Mouse (Mus musculus) forebrain, embryonic 11.5 days (tissue): ENCODE data around the gene Wdr81. TPM values are rescaled to one million over a fixed set of nuclear protein-coding genes. Genes with fewer than 3 reads are reported as not detected.

Experiments used
- ATAC-seq: fragments of 200-750 bp; cut with Nextera tagmentation; replicated peaks from 2 replicates; pipeline ENCODE4 v1.8.0; 2017; ENCODE audit warnings: moderate TSS enrichment; ENCODE audit not compliant: low FRiP score
- DNase-seq: peaks from one replicate; pipeline ENCODE4 v3.0.0-alpha.2; 2017; ENCODE audit warnings: low spot score
- H3K27ac ChIP-seq: fragments of 300-500 bp; sonication (generic); 2 replicates; pipeline ENCODE4 v1.5.1; 2014; ENCODE audit warnings: low read depth, low read length
- H3K27me3 ChIP-seq: fragments of 300-500 bp; sonication (generic); 2 replicates; pipeline ENCODE4 v1.6.1; 2014; ENCODE audit warnings: mild to moderate bottlenecking, low read length, mixed read lengths; ENCODE audit not compliant: control insufficient read depth, insufficient read depth
- H3K36me3 ChIP-seq: fragments of 300-500 bp; sonication (generic); 2 replicates; pipeline ENCODE4 v1.6.1; 2014; ENCODE audit warnings: mild to moderate bottlenecking, low read length, moderate library complexity, mixed read lengths; ENCODE audit not compliant: control insufficient read depth, insufficient read depth
- H3K4me1 ChIP-seq: fragments of 300-500 bp; sonication (generic); replicated peaks from 2 replicates; pipeline ENCODE4 v1.6.1; 2014; ENCODE audit warnings: low read length, mixed read lengths; ENCODE audit not compliant: control insufficient read depth, insufficient read depth
- H3K4me2 ChIP-seq: fragments of 300-500 bp; sonication (generic); 2 replicates; pipeline ENCODE4 v1.6.1; 2014; ENCODE audit warnings: low read depth, mild to moderate bottlenecking, low read length, moderate library complexity, mixed read lengths; ENCODE audit not compliant: severe bottlenecking
- H3K4me3 ChIP-seq: fragments of 300-500 bp; sonication (generic); 2 replicates; pipeline ENCODE4 v1.5.1; 2014; ENCODE audit warnings: low read depth, low read length
- H3K9ac ChIP-seq: fragments of 300-500 bp; sonication (generic); 2 replicates; pipeline ENCODE4 v1.6.1; 2014; ENCODE audit warnings: low read length
- H3K9me3 ChIP-seq: fragments of 300-500 bp; sonication (generic); 2 replicates; pipeline ENCODE4 v1.6.1; 2016; ENCODE audit warnings: low read length, mixed read lengths; ENCODE audit not compliant: control insufficient read depth
- WGBS: fragments of 180-500 bp; shearing (Covaris S2); extraction: QIAGEN DNeasy Blood & Tissue Kit; methylation state at CpG from one replicate; pipeline ENCODE4 v1.1.7; 2014; 5-methylcytosine and 5-hydroxymethylcytosine counted together
- polyA plus RNA-seq: library from polyadenylated mRNA; unstranded; fragments of >200 nt; fragmentation: Nextera tagmentation; extraction: Ambion mirVana; gene quantifications from 2 replicates; pipeline ENCODE4 v1.2.1, GENCODE M21; 2014

Gene Wdr81
- polyA plus RNA-seq, 1 experiment from 2014 or later = 6.5 TPM

- 87% methylated on average over 4 of the region's 4 CpGs for WGBS
- no peak for ATAC-seq
- no peak for DNase-seq
- H3K27ac ChIP-seq = no peak overlapping the region
- no peak overlapping the region for H3K9ac ChIP-seq
- H3K36me3 ChIP-seq = no peaks in the 10 kb centered on the region
- no peaks in the 10 kb centered on the region for H3K27me3 ChIP-seq
- no peaks in the 10 kb centered on the region for H3K9me3 ChIP-seq
- no peak overlapping the region for H3K4me2 ChIP-seq
- H3K4me1 ChIP-seq = peaks cover 17% of the 10 kb centered on the region
- H3K4me3 ChIP-seq = no peak overlapping the region
These were observed 9.1 kb upstream of the Wdr81 start for GRCm38 (mm10) chr11:75463624-75464023.

GRCm38 (mm10) chr11:75462865-75463336, 8.4 kb upstream of the Wdr81 start:
- no peaks in the 10 kb centered on the region for H3K36me3 ChIP-seq
- no peaks in the 10 kb centered on the region for H3K9me3 ChIP-seq
- DNase-seq (peak; percentile 88), ATAC-seq (no peak)
- H3K9ac ChIP-seq = peak overlapping the region; percentile 51; the same call in 1 of the 2 replicates
- H3K27me3 ChIP-seq = no peaks in the 10 kb centered on the region
- peak overlapping the region; percentile 91; the same call in 1 of the 2 replicates for H3K4me2 ChIP-seq
- H3K4me1 ChIP-seq = peaks cover 16% of the 10 kb centered on the region
- no peak overlapping the region for H3K27ac ChIP-seq
- peak overlapping the region; percentile 60 for H3K4me3 ChIP-seq
- WGBS = 5% methylated on average over 9 of the region's 9 CpGs

GRCm38 (mm10) chr11:75462253-75462783, 7.8 kb upstream of the Wdr81 start:
- DNase-seq (peak; percentile 75), ATAC-seq (no peak)
- WGBS = 5% methylated on average over 15 of the region's 16 CpGs
- Histone ChIP-seq H3K9ac (peak overlapping the region; percentile 51), H3K4me2 (peak overlapping the region; percentile 91), H3K36me3 (no peaks in the 10 kb centered on the region), H3K9me3 (no peaks in the 10 kb centered on the region), H3K4me3 (peak overlapping the region; percentile 60), H3K27me3 (no peaks in the 10 kb centered on the region), H3K27ac (0 out of 2 replicates have a peak overlapping the region, but pooled peaks have one; percentile 18), H3K4me1 (peaks cover 16% of the 10 kb centered on the region)

GRCm38 (mm10) chr11:75461743-75462252, 7.3 kb upstream of the Wdr81 start:
- Histone ChIP-seq H3K4me3 (peak overlapping the region; percentile 60), H3K4me1 (peaks cover 16% of the 10 kb centered on the region), H3K9me3 (no peaks in the 10 kb centered on the region), H3K27ac (no peak overlapping the region), H3K4me2 (peak overlapping the region; percentile 91), H3K9ac (peak overlapping the region; percentile 51), H3K36me3 (no peaks in the 10 kb centered on the region), H3K27me3 (no peaks in the 10 kb centered on the region)
- DNase-seq (peak; percentile 73), ATAC-seq (peak; percentile 13)
- under 1% methylated on average over 27 of the region's 30 CpGs for WGBS

GRCm38 (mm10) chr11:75460844-75461742, 6.6 kb upstream of the Wdr81 start, which contains the start of gene Tlcd2:
TSS of gene Tlcd2 (plus strand) at chr11:75461715.
- Histone ChIP-seq H3K36me3 (no peaks in the 10 kb centered on the region), H3K27ac (peak within 1 kb of the TSS; percentile 89), H3K9me3 (no peaks in the 10 kb centered on the region), H3K9ac (peak within 1 kb of the TSS; percentile 56), H3K27me3 (no peaks in the 10 kb centered on the region), H3K4me1 (peaks cover 16% of the 10 kb centered on the region), H3K4me3 (peak within 1 kb of the TSS; percentile 60), H3K4me2 (peak within 1 kb of the TSS; percentile 91)
- DNase-seq = peak; percentile 100
- WGBS = under 1% methylated on average over 46 of the region's 46 CpGs
- peak; percentile 94 for ATAC-seq

- H3K4me2 ChIP-seq = peak overlapping the region; percentile 82
- peak overlapping the region; percentile 44 for H3K4me3 ChIP-seq
- peak overlapping the region; percentile 89 for H3K27ac ChIP-seq
- ATAC-seq (peak; percentile 56), DNase-seq (peak; percentile 88)
- no peaks in the 10 kb centered on the region for H3K9me3 ChIP-seq
- 4% methylated on average over 19 of the region's 19 CpGs for WGBS
- H3K4me1 ChIP-seq = peaks cover 16% of the 10 kb centered on the region
- H3K27me3 ChIP-seq = no peaks in the 10 kb centered on the region
- H3K9ac ChIP-seq = peak overlapping the region; percentile 56
- H3K36me3 ChIP-seq = no peaks in the 10 kb centered on the region
These were observed 5.8 kb upstream of the Wdr81 start for GRCm38 (mm10) chr11:75460103-75460843.

GRCm38 (mm10) chr11:75459751-75460102, 5.2 kb upstream of the Wdr81 start:
- 26% methylated on average over 5 of the region's 5 CpGs for WGBS
- no peaks in the 10 kb centered on the region for H3K36me3 ChIP-seq
- peaks cover 19% of the 10 kb centered on the region for H3K4me1 ChIP-seq
- H3K27ac ChIP-seq = peak overlapping the region; percentile 89; the same call in 1 of the 2 replicates
- DNase-seq (no peak), ATAC-seq (no peak)
- H3K27me3 ChIP-seq = no peaks in the 10 kb centered on the region
- H3K4me2 ChIP-seq = peak overlapping the region; percentile 82; the same call in 1 of the 2 replicates
- H3K9ac ChIP-seq = peak overlapping the region; percentile 56; the same call in 1 of the 2 replicates
- H3K4me3 ChIP-seq = peak overlapping the region; percentile 44; the same call in 1 of the 2 replicates
- H3K9me3 ChIP-seq = no peaks in the 10 kb centered on the region

GRCm38 (mm10) chr11:75459141-75459711, 4.7 kb upstream of the Wdr81 start:
- Histone ChIP-seq H3K27ac (0 out of 2 replicates have a peak overlapping the region, but pooled peaks have one; percentile 4), H3K4me1 (peaks cover 20% of the 10 kb centered on the region), H3K36me3 (no peaks in the 10 kb centered on the region), H3K4me3 (no peak overlapping the region), H3K9ac (no peak overlapping the region), H3K4me2 (no peak overlapping the region), H3K9me3 (no peaks in the 10 kb centered on the region), H3K27me3 (no peaks in the 10 kb centered on the region)
- DNase-seq (no peak), ATAC-seq (no peak)
- WGBS = 87% methylated on average over 5 of the region's 5 CpGs
